Mouse (Mus musculus) heart, adult 2 months (tissue): ENCODE measurements around the gene 1700056E22Rik.

ENCODE experiments used
- CTCF ChIP-seq: fragments of 200-600 bp; IDR thresholded peaks from 2 replicates; pipeline ENCODE4 v1.8.1; 2022; ENCODE audit warnings: antibody characterized with exemption, mild to moderate bottlenecking, moderate library complexity
- EP300 ChIP-seq: fragments of 200-500 bp; IDR thresholded peaks from 2 replicates; pipeline ENCODE4 v1.6.1; 2011; ENCODE audit warnings: low read depth, low read length, control low read depth; ENCODE audit not compliant: insufficient read depth
- POLR2A ChIP-seq: fragments of 200-500 bp; IDR thresholded peaks from 2 replicates; pipeline ENCODE4 v1.6.1; 2011; ENCODE audit warnings: mild to moderate bottlenecking, low read depth, low read length, control low read depth; ENCODE audit not compliant: insufficient read depth

- TF ChIP-seq POLR2A (no peak), CTCF (no peak), EP300 (no peak)
Observed at GRCm38 (mm10) chr1:184024631-184025030, 9.5 kb downstream of the 1700056E22Rik start.
